Mouse (Mus musculus): ENCODE data around the gene Eif4a1. TPM values are rescaled to one million over a fixed set of nuclear protein-coding genes. Genes with fewer than 3 reads are reported as not detected.

Eif4a1 gene
- polyA plus RNA-seq, 1 experiment from 2014 or later, result 420 TPM

- Histone ChIP-seq H3K9ac (peak overlapping the region; percentile 100), H3K4me2 (peak overlapping the region; percentile 100), H3K4me1 (replicated peaks) (peaks cover 25% of the 10 kb centered on the region), H3K9me3 (replicated peaks) (no peaks in the 10 kb centered on the region), H3K36me3 (peaks cover 79% of the 10 kb centered on the region), H3K27ac (ENCODE audit: poor library complexity, severe bottlenecking) (peak overlapping the region; percentile 98), H3K4me3 (peak overlapping the region; percentile 98), H3K27me3 (replicated peaks) (no peaks in the 10 kb centered on the region)
- 1% methylated on average over 61 of the region's 61 CpGs for WGBS
- peak; percentile 85 for ATAC-seq (ENCODE audit: insufficient number of reproducible peaks, low FRiP score)
Observed at GRCm38 (mm10) chr11:69670786-69671725, 1.2 kb downstream of the Eif4a1 start.

- ATAC-seq (ENCODE audit: insufficient number of reproducible peaks, low FRiP score), result no peak
- 85% methylated on average over 3 of the region's 3 CpGs for WGBS
- Histone ChIP-seq H3K4me1 (replicated peaks) (peaks cover 32% of the 10 kb centered on the region), H3K36me3 (peaks cover 70% of the 10 kb centered on the region), H3K4me3 (no peak overlapping the region), H3K4me2 (no peak overlapping the region), H3K27ac (ENCODE audit: poor library complexity, severe bottlenecking) (no peak overlapping the region), H3K9me3 (replicated peaks) (no peaks in the 10 kb centered on the region), H3K27me3 (replicated peaks) (no peaks in the 10 kb centered on the region), H3K9ac (no peak overlapping the region)
Observed at GRCm38 (mm10) chr11:69666665-69667005, 5.6 kb downstream of the Eif4a1 start.

- no peak for ATAC-seq (ENCODE audit: insufficient number of reproducible peaks, low FRiP score)
- no peak within 1 kb of the TSS for H3K4me3 ChIP-seq
Observed at GRCm38 (mm10) chr11:69665961-69666664, 6.1 kb downstream of the Eif4a1 start, which contains the start of gene Cd68. Gene Cd68, minus strand, starts transcription at chr11:69666153.

GRCm38 (mm10) chr11:69665457-69665960, 6.7 kb downstream of the Eif4a1 start:
- WGBS, result 76% methylated on average over 9 of the region's 9 CpGs
- Histone ChIP-seq H3K4me2 (no peak overlapping the region), H3K9ac (no peak overlapping the region), H3K9me3 (replicated peaks) (no peaks in the 10 kb centered on the region), H3K27ac (ENCODE audit: poor library complexity, severe bottlenecking) (0 out of 2 replicates have a peak overlapping the region, but pooled peaks have one; percentile 7), H3K27me3 (replicated peaks) (no peaks in the 10 kb centered on the region), H3K36me3 (peaks cover 65% of the 10 kb centered on the region), H3K4me3 (no peak overlapping the region), H3K4me1 (replicated peaks) (peaks cover 37% of the 10 kb centered on the region)
- ATAC-seq (ENCODE audit: insufficient number of reproducible peaks, low FRiP score), result no peak

More at GRCm38 (mm10) chr11:69665961-69666664, 6.1 kb downstream of the Eif4a1 start, which contains the start of gene Cd68:
- no peaks in the 10 kb centered on the region for H3K9me3 ChIP-seq (replicated peaks)
- peaks cover 37% of the 10 kb centered on the region for H3K4me1 ChIP-seq (replicated peaks)
- peaks cover 70% of the 10 kb centered on the region for H3K36me3 ChIP-seq
- 31% methylated on average over 7 of the region's 7 CpGs for WGBS
- no peak within 1 kb of the TSS for H3K9ac ChIP-seq
- H3K27me3 ChIP-seq (replicated peaks), result no peaks in the 10 kb centered on the region
- H3K4me2 ChIP-seq, result no peak within 1 kb of the TSS
- H3K27ac ChIP-seq (ENCODE audit: poor library complexity, severe bottlenecking), result 0 out of 2 replicates have a peak within 1 kb of the TSS, but pooled peaks have one; percentile 7

- 86% methylated on average over 7 of the region's 7 CpGs for WGBS
- Histone ChIP-seq H3K4me1 (replicated peaks) (peaks cover 32% of the 10 kb centered on the region), H3K27me3 (replicated peaks) (no peaks in the 10 kb centered on the region), H3K27ac (ENCODE audit: poor library complexity, severe bottlenecking) (no peak overlapping the region), H3K9me3 (replicated peaks) (no peaks in the 10 kb centered on the region), H3K36me3 (peaks cover 58% of the 10 kb centered on the region), H3K4me2 (no peak overlapping the region), H3K9ac (no peak overlapping the region), H3K4me3 (no peak overlapping the region)
- no peak for ATAC-seq (ENCODE audit: insufficient number of reproducible peaks, low FRiP score)
Observed at GRCm38 (mm10) chr11:69664841-69665240, 7.4 kb downstream of the Eif4a1 start.

GRCm38 (mm10) chr11:69663795-69664194, 8.4 kb downstream of the Eif4a1 start:
- Histone ChIP-seq H3K27ac (ENCODE audit: poor library complexity, severe bottlenecking) (no peak overlapping the region; the same call in 1 of the 2 replicates), H3K4me2 (no peak overlapping the region), H3K9me3 (replicated peaks) (no peaks in the 10 kb centered on the region), H3K36me3 (peaks cover 53% of the 10 kb centered on the region), H3K4me3 (no peak overlapping the region), H3K4me1 (replicated peaks) (peaks cover 21% of the 10 kb centered on the region), H3K9ac (0 out of 2 replicates have a peak overlapping the region, but pooled peaks have one; percentile 2), H3K27me3 (replicated peaks) (no peaks in the 10 kb centered on the region)
- no peak for ATAC-seq (ENCODE audit: insufficient number of reproducible peaks, low FRiP score)
- 82% methylated on average over 6 of the region's 6 CpGs for WGBS

- WGBS, result 71% methylated on average over 13 of the region's 13 CpGs
- H3K4me1 ChIP-seq (replicated peaks), result peaks cover 20% of the 10 kb centered on the region
- peak overlapping the region; percentile 75 for H3K9ac ChIP-seq
- H3K4me2 ChIP-seq, result peak overlapping the region; percentile 72
- no peaks in the 10 kb centered on the region for H3K9me3 ChIP-seq (replicated peaks)
- peaks cover 53% of the 10 kb centered on the region for H3K36me3 ChIP-seq
- H3K4me3 ChIP-seq, result peak overlapping the region; percentile 65
- no peaks in the 10 kb centered on the region for H3K27me3 ChIP-seq (replicated peaks)
- peak overlapping the region; percentile 97 for H3K27ac ChIP-seq (ENCODE audit: poor library complexity, severe bottlenecking)
- no peak for ATAC-seq (ENCODE audit: insufficient number of reproducible peaks, low FRiP score)
Observed at GRCm38 (mm10) chr11:69662967-69663671, 9.1 kb downstream of the Eif4a1 start.

- H3K4me3 ChIP-seq, result peak within 1 kb of the TSS; percentile 65
- peaks cover 20% of the 10 kb centered on the region for H3K4me1 ChIP-seq (replicated peaks)
- H3K4me2 ChIP-seq, result peak within 1 kb of the TSS; percentile 72
- peak; percentile 95 for ATAC-seq (ENCODE audit: insufficient number of reproducible peaks, low FRiP score)
- peaks cover 53% of the 10 kb centered on the region for H3K36me3 ChIP-seq
- H3K9ac ChIP-seq, result peak within 1 kb of the TSS; percentile 75
- H3K27me3 ChIP-seq (replicated peaks), result no peaks in the 10 kb centered on the region
- peak within 1 kb of the TSS; percentile 97 for H3K27ac ChIP-seq (ENCODE audit: poor library complexity, severe bottlenecking)
- no peaks in the 10 kb centered on the region for H3K9me3 ChIP-seq (replicated peaks)
- WGBS, result under 1% methylated on average over 48 of the region's 48 CpGs
Observed at GRCm38 (mm10) chr11:69662213-69662966, 9.8 kb downstream of the Eif4a1 start, which contains the start of gene Mpdu1. Gene Mpdu1, minus strand, starts transcription at chr11:69662642.

- Histone ChIP-seq H3K9ac (peak overlapping the region; percentile 75), H3K27ac (ENCODE audit: poor library complexity, severe bottlenecking) (peak overlapping the region; percentile 97), H3K4me1 (replicated peaks) (peaks cover 30% of the 10 kb centered on the region), H3K36me3 (peaks cover 54% of the 10 kb centered on the region), H3K4me2 (peak overlapping the region; percentile 72), H3K4me3 (peak overlapping the region; percentile 65), H3K27me3 (replicated peaks) (no peaks in the 10 kb centered on the region), H3K9me3 (replicated peaks) (no peaks in the 10 kb centered on the region)
- ATAC-seq (ENCODE audit: insufficient number of reproducible peaks, low FRiP score), result no peak
- WGBS, result 63% methylated on average over 3 of the region's 3 CpGs
Observed at GRCm38 (mm10) chr11:69661221-69661881, 10.9 kb downstream of the Eif4a1 start.

Data from heart, embryonic 12.5 days (tissue).